Mouse (Mus musculus) heart, adult 8-10 months (tissue): Measurements from ENCODE around the gene Card10. TPM values are rescaled to one million over a fixed set of nuclear protein-coding genes. Genes with fewer than 3 reads are reported as not detected.

Experiments
- DNase-seq: peaks from one replicate; pipeline ENCODE4 v3.0.0; 2022; ENCODE audit warnings: low spot score
- total RNA-seq, 4 experiments: library from RNA; stranded (reverse); gene quantifications; 2 replicates each; pipeline ENCODE4 v1.2.4; 2022

The Card10 gene
- total RNA-seq, 4 experiments from 2014 or later, result 14.3 to 16.1 (median 15.2) TPM

DNA sequence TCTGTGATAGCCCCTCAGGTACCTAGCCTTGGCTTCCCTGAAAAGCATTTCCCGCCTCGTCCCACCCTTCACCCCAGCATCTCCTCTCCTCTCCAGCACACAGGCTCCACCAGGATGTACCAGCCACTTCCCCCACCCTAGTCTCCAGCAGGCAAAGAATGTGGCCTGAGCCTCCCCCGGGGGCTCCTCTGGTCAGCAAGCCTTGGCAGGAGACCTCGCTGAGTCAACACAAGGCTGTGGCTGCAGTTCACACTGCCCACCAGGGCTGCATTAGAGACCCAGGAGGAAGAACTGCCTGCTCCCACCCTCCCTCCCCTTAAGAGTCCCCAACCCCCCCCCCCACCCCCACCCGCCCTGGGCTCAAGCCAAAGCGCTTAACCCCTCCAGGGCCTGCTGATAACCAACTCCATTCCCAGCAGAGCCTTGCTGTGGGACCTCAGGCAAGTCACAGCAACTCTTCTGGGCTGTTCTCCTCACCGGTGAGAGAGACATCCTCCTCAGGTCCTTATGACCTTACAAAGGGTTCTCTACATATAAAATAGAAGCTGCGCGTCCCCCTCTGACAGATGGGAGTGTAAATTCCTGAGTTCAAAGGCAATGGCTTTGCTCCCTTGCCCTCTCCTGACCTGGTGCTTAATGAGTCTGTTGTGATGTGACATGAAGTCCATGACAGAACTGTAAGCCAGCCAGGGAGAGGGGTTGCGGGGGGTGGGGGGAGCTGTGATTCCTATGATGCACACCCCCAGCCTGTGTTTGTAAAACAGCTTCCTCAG lies 31.6 kb upstream of the Card10 start:
- DNase-seq, result no peak

GRCm38 (mm10) chr15:78833582-78833981 lies 30.7 kb upstream of the Card10 start:
- DNase-seq, result no peak

GRCm38 (mm10) chr15:78832701-78833123 lies 29.9 kb upstream of the Card10 start:
- peak; percentile 85 for DNase-seq

DNA sequence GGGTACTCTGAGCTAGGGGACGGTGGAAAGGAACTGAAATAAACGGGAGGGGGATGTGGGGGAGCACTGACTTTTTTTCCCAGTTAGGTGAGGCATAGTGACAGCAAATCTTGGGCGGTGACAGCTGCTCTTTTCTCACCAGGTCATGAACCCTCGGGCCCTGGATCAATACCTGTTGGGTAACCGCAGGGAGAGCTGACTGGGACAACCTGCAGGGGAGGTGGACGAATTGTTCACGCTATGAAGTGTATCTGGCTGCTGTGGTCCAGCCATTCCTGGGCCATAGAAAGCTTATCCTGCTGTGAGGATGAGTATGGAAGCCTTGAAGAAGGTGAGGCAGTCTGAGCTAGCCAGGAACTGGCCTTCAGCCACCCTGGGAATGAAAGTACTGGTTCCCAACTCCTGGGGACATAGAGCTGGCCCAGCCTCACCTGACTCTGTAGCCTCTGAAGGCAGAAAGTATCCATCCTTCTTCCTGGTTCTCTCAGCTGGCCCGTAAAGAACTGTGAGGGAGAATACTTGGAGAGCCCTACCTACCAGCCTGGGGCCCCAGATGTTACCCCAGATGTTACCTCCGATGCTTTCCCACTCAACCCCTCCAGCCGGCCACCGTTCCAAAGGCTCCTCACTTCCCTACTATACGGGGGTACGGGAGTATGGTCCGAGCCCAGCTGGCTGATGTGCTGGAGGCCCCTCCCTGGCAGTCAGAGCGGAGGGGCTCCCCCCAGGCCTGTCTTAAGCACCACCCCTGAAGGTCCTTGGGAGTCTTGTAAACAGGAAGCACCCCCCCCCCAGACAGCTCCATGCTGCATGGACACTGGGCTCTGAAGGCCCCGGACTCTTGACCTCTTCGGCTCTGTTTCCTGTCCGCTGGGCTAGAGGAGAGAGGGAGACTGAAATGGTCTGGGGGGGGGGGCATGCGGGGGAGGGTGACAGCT lies 29.1 kb upstream of the Card10 start:
- peak; percentile 72 for DNase-seq

DNA sequence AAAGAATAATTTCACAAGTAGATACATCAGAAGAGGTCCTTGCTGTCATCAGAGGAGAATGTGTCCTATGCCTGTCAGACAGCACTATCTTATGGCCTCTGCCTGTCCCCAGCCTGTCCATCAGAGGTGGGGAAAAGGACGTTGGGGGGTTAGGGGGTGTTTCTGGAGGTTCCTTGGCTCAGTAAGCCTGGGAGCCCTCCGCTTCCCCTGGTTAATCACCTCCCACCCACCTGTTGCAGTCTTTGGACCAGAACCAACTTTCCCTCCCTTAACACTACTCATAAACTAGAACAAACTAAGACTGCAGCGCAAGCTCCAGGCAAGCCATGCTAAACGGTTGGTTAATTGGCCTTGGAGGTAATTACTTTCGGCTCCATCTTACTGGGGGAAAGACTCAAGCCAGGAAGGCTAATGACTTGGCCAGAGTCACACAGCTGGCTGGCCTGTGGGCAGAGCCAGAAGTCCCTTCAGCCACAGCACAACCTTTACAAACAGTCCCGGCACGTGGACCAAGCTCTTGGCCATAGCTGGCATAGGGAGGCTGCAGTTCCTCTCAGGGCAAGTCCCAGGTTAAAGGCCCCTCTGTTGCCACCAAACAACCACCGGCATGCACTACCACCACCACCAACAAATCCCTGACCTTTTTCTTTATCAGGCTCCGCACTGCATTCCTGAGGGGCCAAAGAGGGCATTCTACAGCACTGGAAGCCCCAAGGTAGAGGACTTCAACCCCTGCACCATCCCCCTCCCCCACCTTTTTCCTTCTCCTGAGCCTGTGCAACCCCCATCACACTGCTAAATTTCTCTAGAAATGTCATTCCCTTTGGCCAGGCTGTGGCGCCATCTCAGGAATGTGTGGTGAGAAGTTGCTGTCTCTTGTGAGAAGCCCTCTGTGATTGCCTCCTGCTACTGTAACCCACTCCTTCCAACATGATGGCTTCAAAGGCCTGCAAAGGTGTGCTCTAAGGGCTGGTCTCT lies 28.2 kb upstream of the Card10 start:
- no peak for DNase-seq

- no peak for DNase-seq
These were observed 26.8 kb upstream of the Card10 start for GRCm38 (mm10) chr15:78829636-78830035.

DNA sequence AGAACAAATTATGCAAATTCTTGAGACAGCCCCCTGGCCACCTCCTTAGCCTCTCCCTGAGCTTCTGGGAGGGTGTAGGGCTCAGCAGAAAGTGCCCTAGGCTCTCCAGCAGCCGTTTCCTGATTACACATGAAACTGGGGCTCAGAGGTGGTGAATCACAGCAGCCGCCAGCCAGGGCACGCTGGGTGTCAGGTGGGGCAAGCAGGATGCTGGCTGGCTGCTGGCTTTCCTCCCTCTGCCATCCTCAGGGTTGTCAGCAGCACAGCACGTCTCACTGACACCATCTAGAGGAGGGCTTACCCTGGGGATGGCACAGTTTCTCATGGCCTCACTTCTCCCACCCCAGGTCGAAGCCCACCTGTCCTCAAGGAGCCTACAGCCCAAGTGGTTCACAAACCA lies 25.5 kb upstream of the Card10 start:
- DNase-seq, result no peak

- peak; percentile 80 for DNase-seq
These were observed 23.7 kb upstream of the Card10 start for GRCm38 (mm10) chr15:78826213-78827204.

DNA sequence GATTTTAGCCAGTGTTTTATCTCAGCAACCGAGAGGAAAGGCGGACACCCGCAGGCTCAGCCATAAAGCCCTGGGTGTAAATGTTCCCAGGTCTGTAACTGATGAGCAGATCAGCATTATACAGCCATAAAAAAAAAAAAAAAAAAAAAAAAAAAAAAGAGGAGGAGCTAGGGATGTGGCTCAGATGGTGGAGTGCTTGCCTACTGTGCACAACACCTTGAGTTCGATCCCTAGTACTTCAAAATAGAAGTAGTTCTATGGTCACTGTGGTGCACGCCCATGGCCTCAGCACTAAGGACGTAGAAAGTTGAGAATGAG lies 13.2 kb upstream of the Card10 start:
- no peak for DNase-seq

- no peak for DNase-seq
These were observed 12.7 kb upstream of the Card10 start for GRCm38 (mm10) chr15:78815314-78816073.

GRCm38 (mm10) chr15:78813603-78814002 lies 10.8 kb upstream of the Card10 start:
- DNase-seq, result no peak

GRCm38 (mm10) chr15:78810146-78810545 lies 7.3 kb upstream of the Card10 start:
- no peak for DNase-seq

- DNase-seq, result no peak
These were observed 6.9 kb upstream of the Card10 start for GRCm38 (mm10) chr15:78809739-78810138.

DNA sequence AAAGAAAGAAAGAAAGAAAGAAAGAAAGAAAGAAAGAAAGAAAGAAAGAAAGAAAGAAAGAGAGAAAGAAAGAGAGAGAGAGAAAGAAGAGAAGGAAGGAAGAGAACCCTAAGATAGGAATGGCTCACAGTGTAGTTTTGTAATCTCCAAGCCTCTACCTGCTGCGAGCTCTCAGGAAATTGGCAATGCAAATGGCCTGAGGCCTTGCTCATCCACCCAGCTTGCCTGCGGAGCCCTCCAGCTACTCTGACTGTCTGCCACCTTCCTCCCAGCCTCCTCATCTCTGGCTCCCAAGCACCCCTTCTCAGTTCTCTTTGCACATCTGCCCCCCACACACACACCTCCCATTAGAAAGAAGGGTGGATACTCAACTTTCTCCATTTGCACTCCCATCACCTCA lies 6.1 kb upstream of the Card10 start:
- DNase-seq, result no peak

GRCm38 (mm10) chr15:78807141-78807540 lies 4.3 kb upstream of the Card10 start:
- DNase-seq, result no peak

- DNase-seq, result no peak
These were observed 3.8 kb upstream of the Card10 start for GRCm38 (mm10) chr15:78806614-78807013.

DNA sequence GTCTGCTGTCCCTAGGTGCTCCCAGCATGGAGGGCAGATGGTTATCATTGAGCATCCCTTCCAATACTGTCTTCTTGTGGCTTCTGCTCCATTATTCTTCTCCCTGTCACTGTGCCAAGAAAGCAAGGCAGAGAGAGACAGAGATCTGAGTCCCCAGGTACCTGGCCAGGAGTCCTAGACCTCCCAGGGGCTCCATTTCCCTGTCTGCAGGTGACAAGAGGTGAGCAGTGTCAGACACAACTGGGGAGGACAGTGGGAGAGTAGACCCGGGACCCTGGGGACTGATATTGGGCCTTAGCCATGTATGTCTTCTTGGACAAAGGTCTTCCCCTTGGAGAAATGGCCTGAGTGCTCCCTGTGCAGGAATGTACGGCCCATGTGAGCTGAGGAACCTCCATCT lies 2.5 kb upstream of the Card10 start:
- DNase-seq, result no peak

DNA sequence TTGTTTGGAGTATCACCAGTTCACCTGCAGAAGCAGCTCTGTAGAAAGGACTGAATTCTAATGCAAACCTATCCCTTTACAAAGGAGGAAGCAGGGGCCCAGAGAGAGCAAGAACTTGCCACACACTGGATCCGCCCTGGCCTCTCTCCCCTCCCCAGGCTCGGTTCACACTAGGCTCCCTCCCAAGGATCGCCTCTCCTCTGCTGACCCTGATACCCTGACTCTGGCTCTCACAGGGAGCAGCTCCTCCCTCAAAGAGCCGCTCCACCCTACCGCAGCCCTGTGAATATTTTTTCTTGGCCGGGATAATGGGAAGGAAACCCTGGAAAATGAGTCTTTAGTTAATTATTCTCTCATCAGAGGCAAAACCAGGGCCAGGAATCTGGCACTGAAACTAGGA lies 1.5 kb upstream of the Card10 start:
- no peak for DNase-seq

DNA sequence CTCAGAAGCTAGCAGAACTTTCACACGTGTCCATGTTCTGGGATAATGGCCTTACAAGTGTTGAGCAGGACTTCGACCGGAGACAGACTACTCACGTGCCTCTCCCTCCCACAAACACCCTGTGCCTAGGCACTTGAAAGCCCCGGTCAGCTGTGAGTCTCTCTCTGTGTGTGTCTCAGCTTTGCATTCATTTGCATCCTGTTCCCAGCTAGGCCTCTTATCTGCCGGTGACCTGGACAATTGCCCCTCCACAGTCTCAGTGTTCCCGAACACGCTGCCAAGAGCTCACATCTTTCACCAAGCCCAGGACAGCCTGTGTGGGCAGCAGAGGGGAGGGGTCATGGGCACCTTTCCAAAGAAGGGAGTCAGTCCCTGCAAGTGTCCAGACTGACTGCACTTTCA lies 658 bp upstream of the Card10 start:
- peak; percentile 81 for DNase-seq
